Mouse (Mus musculus) liver, postnatal 0 days (tissue): ENCODE results near the gene Tyro3. TPM values are rescaled to one million over a fixed set of nuclear protein-coding genes. Genes with fewer than 3 reads are reported as not detected.

Source experiments
- ATAC-seq: fragments of 200-750 bp; cut with Nextera tagmentation; 2 replicates; pipeline ENCODE4 v1.8.0; 2017; ENCODE audit warnings: mild to moderate bottlenecking, moderate library complexity
- DNase-seq: peaks from one replicate; pipeline ENCODE4 v3.0.0-alpha.2; 2016
- H3K27ac ChIP-seq: fragments of 300-500 bp; sonication (generic); 2 replicates; pipeline ENCODE4 v1.5.1; 2014; ENCODE audit warnings: antibody characterized with exemption, moderate library complexity, mild to moderate bottlenecking, low read depth
- H3K27me3 ChIP-seq: fragments of 300-500 bp; sonication (generic); 2 replicates; pipeline ENCODE4 v1.6.1; 2014; ENCODE audit warnings: low read length, control low read depth, mixed read lengths; ENCODE audit not compliant: insufficient read depth
- H3K36me3 ChIP-seq: fragments of 300-500 bp; sonication (generic); replicated peaks from 2 replicates; pipeline ENCODE4 v1.6.1; 2014; ENCODE audit warnings: mild to moderate bottlenecking, control low read depth, low read length, moderate library complexity, mixed read lengths; ENCODE audit not compliant: insufficient read depth
- H3K4me1 ChIP-seq: fragments of 300-500 bp; sonication (generic); 2 replicates; pipeline ENCODE4 v1.6.1; 2014; ENCODE audit warnings: antibody characterized with exemption, mild to moderate bottlenecking, control low read depth; ENCODE audit not compliant: insufficient read depth
- H3K4me2 ChIP-seq: fragments of 300-500 bp; sonication (generic); 2 replicates; pipeline ENCODE4 v1.6.1; 2014; ENCODE audit warnings: low read depth, mild to moderate bottlenecking, low read length, moderate library complexity, mixed read lengths
- H3K4me3 ChIP-seq: fragments of 300-500 bp; sonication (generic); 2 replicates; pipeline ENCODE4 v1.5.1; 2014; ENCODE audit warnings: low read depth, low read length
- H3K9ac ChIP-seq: fragments of 300-500 bp; sonication (generic); replicated peaks from 2 replicates; pipeline ENCODE4 v1.6.1; 2014; ENCODE audit warnings: mild to moderate bottlenecking, moderate library complexity
- H3K9me3 ChIP-seq: fragments of 300-500 bp; sonication (generic); 2 replicates; pipeline ENCODE4 v1.6.1; 2016; ENCODE audit warnings: mild to moderate bottlenecking, control low read depth, low read length, mixed read lengths
- CTCF ChIP-seq: sonication (generic); IDR thresholded peaks from 2 replicates; pipeline ENCODE4 v1.5.1; 2016; ENCODE audit warnings: antibody characterized with exemption, low read depth
- EP300 ChIP-seq: IDR thresholded peaks from 2 replicates; pipeline ENCODE4 v1.6.1; 2016; ENCODE audit warnings: antibody characterized with exemption, low read depth, mild to moderate bottlenecking
- WGBS: fragments of 180-500 bp; shearing (Covaris S2); extraction: QIAGEN DNeasy Blood & Tissue Kit; methylation state at CpG from one replicate; pipeline ENCODE4 v1.1.7; 2014; ENCODE audit not compliant: insufficient replicate concordance; 5-methylcytosine and 5-hydroxymethylcytosine counted together
- polyA plus RNA-seq: library from polyadenylated mRNA; unstranded; fragments of >200 nt; fragmentation: Nextera tagmentation; extraction: Ambion mirVana; gene quantifications from 2 replicates; pipeline ENCODE4 v1.2.1, GENCODE M21; 2015

Tyro3 gene
- polyA plus RNA-seq, 1 experiment from 2014 or later = 0.26 TPM

- H3K4me3 ChIP-seq = no peak overlapping the region
- DNase-seq (no peak), ATAC-seq (no peak)
- 79% methylated on average over 4 of the region's 4 CpGs for whole genome bisulfite sequencing
- H3K4me2 ChIP-seq = no peak overlapping the region
- no peaks in the 10 kb centered on the region for H3K4me1 ChIP-seq
- H3K27me3 ChIP-seq = no peaks in the 10 kb centered on the region
- H3K9me3 ChIP-seq = no peaks in the 10 kb centered on the region
- TF ChIP-seq CTCF (no peak), EP300 (no peak)
- H3K36me3 ChIP-seq = no peaks in the 10 kb centered on the region
- no peak overlapping the region for H3K9ac ChIP-seq
- H3K27ac ChIP-seq = no peak overlapping the region
Observed at GRCm38 (mm10) chr2:119843526-119843925, 46.0 kb downstream of the Tyro3 start.

- ATAC-seq (no peak), DNase-seq (no peak)
- no peak overlapping the region for H3K27ac ChIP-seq
- no peaks in the 10 kb centered on the region for H3K4me1 ChIP-seq
- WGBS = 57% methylated on average over 2 of the region's 2 CpGs
- H3K27me3 ChIP-seq = no peaks in the 10 kb centered on the region
- H3K4me3 ChIP-seq = no peak overlapping the region
- H3K4me2 ChIP-seq = no peak overlapping the region
- H3K36me3 ChIP-seq = no peaks in the 10 kb centered on the region
- TF ChIP-seq CTCF (no peak), EP300 (no peak)
- H3K9ac ChIP-seq = no peak overlapping the region
- H3K9me3 ChIP-seq = no peaks in the 10 kb centered on the region
Observed at GRCm38 (mm10) chr2:119845882-119846546, 48.5 kb downstream of the Tyro3 start.

- H3K9me3 ChIP-seq = no peaks in the 10 kb centered on the region
- no peak overlapping the region for H3K4me3 ChIP-seq
- no peak overlapping the region for H3K27ac ChIP-seq
- H3K4me1 ChIP-seq = no peaks in the 10 kb centered on the region
- no peak for DNase-seq
- no peak overlapping the region for H3K4me2 ChIP-seq
- no peaks in the 10 kb centered on the region for H3K27me3 ChIP-seq
- no peak for TF ChIP-seq CTCF
- TF ChIP-seq EP300 = no peak
- no peak overlapping the region for H3K9ac ChIP-seq
- H3K36me3 ChIP-seq = no peaks in the 10 kb centered on the region
- no peak for ATAC-seq
- WGBS = 70% methylated on average over 4 of the region's 4 CpGs
Observed at GRCm38 (mm10) chr2:119846929-119847328, 49.4 kb downstream of the Tyro3 start.

GRCm38 (mm10) chr2:119853811-119854210, 56.3 kb downstream of the Tyro3 start:
- H3K4me2 ChIP-seq = no peak overlapping the region
- H3K9ac ChIP-seq = no peak overlapping the region
- no peaks in the 10 kb centered on the region for H3K36me3 ChIP-seq
- 68% methylated on average over 4 of the region's 4 CpGs for WGBS
- TF ChIP-seq EP300 (no peak), CTCF (no peak)
- no peak overlapping the region for H3K4me3 ChIP-seq
- no peak for ATAC-seq
- no peak overlapping the region for H3K27ac ChIP-seq
- H3K9me3 ChIP-seq = no peaks in the 10 kb centered on the region
- no peaks in the 10 kb centered on the region for H3K27me3 ChIP-seq
- no peaks in the 10 kb centered on the region for H3K4me1 ChIP-seq
- DNase-seq = no peak

GRCm38 (mm10) chr2:119855310-119855850, 57.8 kb downstream of the Tyro3 start:
- no peak overlapping the region for H3K9ac ChIP-seq
- no peaks in the 10 kb centered on the region for H3K27me3 ChIP-seq
- no peaks in the 10 kb centered on the region for H3K4me1 ChIP-seq
- H3K9me3 ChIP-seq = no peaks in the 10 kb centered on the region
- ATAC-seq (no peak), DNase-seq (no peak)
- WGBS = 58% methylated on average over 6 of the region's 6 CpGs
- no peak overlapping the region for H3K27ac ChIP-seq
- no peak overlapping the region for H3K4me3 ChIP-seq
- H3K4me2 ChIP-seq = no peak overlapping the region
- H3K36me3 ChIP-seq = no peaks in the 10 kb centered on the region
- no peak for TF ChIP-seq CTCF
- TF ChIP-seq EP300 = no peak

- Histone ChIP-seq H3K4me3 (no peak overlapping the region), H3K9ac (no peak overlapping the region), H3K9me3 (no peaks in the 10 kb centered on the region), H3K4me1 (no peaks in the 10 kb centered on the region), H3K4me2 (no peak overlapping the region), H3K36me3 (no peaks in the 10 kb centered on the region), H3K27ac (no peak overlapping the region), H3K27me3 (no peaks in the 10 kb centered on the region)
- WGBS = 79% methylated on average over 2 of the region's 2 CpGs
- TF ChIP-seq CTCF = no peak
- no peak for TF ChIP-seq EP300
- no peak for DNase-seq
- no peak for ATAC-seq
Observed at GRCm38 (mm10) chr2:119857341-119857740, 59.8 kb downstream of the Tyro3 start.

- H3K4me3 ChIP-seq = no peak overlapping the region
- no peak for ATAC-seq
- TF ChIP-seq CTCF (no peak), EP300 (no peak)
Observed at GRCm38 (mm10) chr2:119864484-119864883, 67.0 kb downstream of the Tyro3 start.

More at GRCm38 (mm10) chr2:119864484-119864883, 67.0 kb downstream of the Tyro3 start:
- no peaks in the 10 kb centered on the region for H3K9me3 ChIP-seq
- H3K27me3 ChIP-seq = no peaks in the 10 kb centered on the region
- whole genome bisulfite sequencing = 56% methylated on average over 4 of the region's 4 CpGs
- H3K4me2 ChIP-seq = no peak overlapping the region
- no peak overlapping the region for H3K27ac ChIP-seq
- no peak overlapping the region for H3K9ac ChIP-seq
- H3K36me3 ChIP-seq = no peaks in the 10 kb centered on the region
- H3K4me1 ChIP-seq = no peaks in the 10 kb centered on the region
- DNase-seq = no peak

Other genes starting within 250 kb of the Tyro3 start
- 45.8 and 48.5 TPM in 2 replicates for gene Nusap1, start 179.4 kb upstream of the Tyro3 start, polyA plus RNA-seq
- 14.3 and 16.5 TPM in 2 replicates for gene Oip5, start 179.3 kb upstream of the Tyro3 start, polyA plus RNA-seq
- 26.7 and 27.2 TPM in 2 replicates for gene Ndufaf1, start 134.9 kb upstream of the Tyro3 start, polyA plus RNA-seq
- 17.0 and 19.3 TPM in 2 replicates for gene Rtf1, start 122.7 kb upstream of the Tyro3 start, polyA plus RNA-seq
- 2.7 and 3.6 TPM in 2 replicates for gene Itpka, start 55.4 kb upstream of the Tyro3 start, polyA plus RNA-seq
- gene Ltk, start 37.3 kb upstream of the Tyro3 start, polyA plus RNA-seq = 0.13 and 0.16 TPM in 2 replicates
- gene Rpap1, start 10.2 kb upstream of the Tyro3 start, polyA plus RNA-seq = 3.7 and 3.9 TPM in 2 replicates
- 4.3 and 4.6 TPM in 2 replicates for gene Mga, start 99.5 kb downstream of the Tyro3 start, polyA plus RNA-seq
- gene Mapkbp1, start 175.0 kb downstream of the Tyro3 start, polyA plus RNA-seq = 0.22 and 0.27 TPM in 2 replicates
- 4.0 and 4.8 TPM in 2 replicates for gene Jmjd7, start 229.8 kb downstream of the Tyro3 start, polyA plus RNA-seq
- 0.13 and 0.38 TPM in 2 replicates for gene Gm28042, start 229.8 kb downstream of the Tyro3 start, polyA plus RNA-seq
- gene Pla2g4b, start 235.7 kb downstream of the Tyro3 start, polyA plus RNA-seq = 0.12 and 0.15 TPM in 2 replicates